Mouse (Mus musculus) lung, embryonic 15.5 days (tissue): ENCODE results near the gene Atp8b4. TPM values are rescaled to one million over a fixed set of nuclear protein-coding genes. Genes with fewer than 3 reads are reported as not detected.
A peak's percentile ranks its signal among the peaks of the same experiment; 100 is the strongest.

ENCODE experiments used
- ATAC-seq: fragments of 200-750 bp; cut with Nextera tagmentation; 2 replicates; pipeline ENCODE4 v1.8.0; 2017; ENCODE audit warnings: moderate number of reproducible peaks, borderline replicate concordance; ENCODE audit not compliant: low FRiP score, low TSS enrichment; ENCODE audit errors: extremely low read depth
- H3K27ac ChIP-seq: fragments of 300-500 bp; sonication (generic); 2 replicates; pipeline ENCODE4 v1.5.1; 2015; ENCODE audit warnings: moderate library complexity, mild to moderate bottlenecking, inconsistent platforms
- H3K27me3 ChIP-seq: fragments of 300-500 bp; sonication (generic); 2 replicates; pipeline ENCODE4 v1.6.1; 2015; ENCODE audit warnings: inconsistent platforms
- H3K36me3 ChIP-seq: fragments of 300-500 bp; sonication (generic); 2 replicates; pipeline ENCODE4 v1.6.1; 2015; ENCODE audit warnings: inconsistent platforms
- H3K4me1 ChIP-seq: fragments of 300-500 bp; sonication (generic); 2 replicates; pipeline ENCODE4 v1.6.1; 2015; ENCODE audit warnings: inconsistent platforms
- H3K4me2 ChIP-seq: fragments of 300-500 bp; sonication (generic); 2 replicates; pipeline ENCODE4 v1.6.1; 2015; ENCODE audit warnings: inconsistent platforms, mild to moderate bottlenecking, moderate library complexity
- H3K4me3 ChIP-seq: fragments of 300-500 bp; sonication (generic); 2 replicates; pipeline ENCODE4 v1.5.1; 2015; ENCODE audit warnings: mild to moderate bottlenecking, inconsistent platforms
- H3K9ac ChIP-seq: fragments of 300-500 bp; sonication (generic); 2 replicates; pipeline ENCODE4 v1.6.1; 2015; ENCODE audit warnings: inconsistent platforms
- H3K9me3 ChIP-seq: fragments of 300-500 bp; sonication (generic); 2 replicates; pipeline ENCODE4 v1.6.1; 2016; ENCODE audit warnings: inconsistent platforms
- WGBS: fragments of 180-500 bp; shearing (Covaris S2); methylation state at CpG from one replicate; pipeline ENCODE4 v1.1.7; 2015; 5-methylcytosine and 5-hydroxymethylcytosine counted together
- polyA plus RNA-seq: library from polyadenylated mRNA; unstranded; fragments of >200 nt; fragmentation: Nextera tagmentation; extraction: Ambion mirVana; gene quantifications from 2 replicates; pipeline ENCODE4 v1.2.1, GENCODE M21; 2015

Gene Atp8b4
- polyA plus RNA-seq, 1 experiment from 2014 or later: 1.2 TPM

DNA sequence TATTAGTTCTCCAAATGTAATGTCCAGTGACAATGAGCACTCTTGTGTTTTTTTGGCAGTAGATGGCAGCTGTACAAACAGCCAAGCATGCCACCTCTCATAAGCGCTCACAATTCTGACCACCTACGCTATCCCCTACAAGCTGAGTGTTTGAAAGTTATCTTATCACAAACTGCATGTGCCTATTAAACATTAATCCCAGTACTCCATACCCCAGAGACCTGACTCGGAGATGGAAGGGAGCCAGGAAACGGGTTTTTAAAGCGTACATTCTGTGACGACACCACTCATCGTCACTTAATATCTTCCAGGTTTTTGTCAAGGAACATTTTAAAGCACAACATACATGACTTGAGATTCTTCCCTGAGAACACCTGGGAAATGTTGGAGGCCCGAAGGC lies 128.8 kb downstream of the Atp8b4 start:
- 37% methylated on average over 8 of the region's 8 CpGs for WGBS
- Histone ChIP-seq H3K27me3 (no peaks in the 10 kb centered on the region), H3K4me1 (no peaks in the 10 kb centered on the region), H3K9me3 (no peaks in the 10 kb centered on the region), H3K4me2 (no peak overlapping the region; the same call in 1 of the 2 replicates), H3K9ac (no peak overlapping the region), H3K4me3 (no peak overlapping the region), H3K36me3 (no peaks in the 10 kb centered on the region), H3K27ac (no peak overlapping the region)
- ATAC-seq: no peak

DNA sequence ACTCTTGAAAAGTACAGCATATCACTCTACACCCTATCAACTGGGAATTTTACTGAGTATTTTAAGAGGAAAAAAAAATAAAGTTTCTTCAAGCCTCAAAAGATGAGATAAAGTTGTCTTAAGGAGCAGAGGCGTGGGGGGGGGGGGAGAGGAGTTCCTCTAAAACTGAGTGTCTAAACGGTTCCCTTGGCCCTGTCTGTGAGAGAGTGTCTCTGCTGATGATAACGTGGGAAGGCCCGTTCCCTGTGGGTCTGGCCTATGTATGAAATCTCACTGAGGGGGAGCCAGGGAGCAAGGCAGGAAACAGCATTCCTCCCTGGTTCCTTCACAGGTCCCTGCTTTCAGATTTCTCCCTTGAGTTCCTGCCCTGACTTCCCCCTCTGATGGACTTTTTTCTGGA lies 130.7 kb downstream of the Atp8b4 start:
- Histone ChIP-seq H3K36me3 (no peaks in the 10 kb centered on the region), H3K9me3 (no peaks in the 10 kb centered on the region), H3K4me2 (no peak overlapping the region), H3K9ac (no peak overlapping the region), H3K4me1 (no peaks in the 10 kb centered on the region), H3K27ac (no peak overlapping the region), H3K27me3 (no peaks in the 10 kb centered on the region), H3K4me3 (no peak overlapping the region)
- 18% methylated on average over 4 of the region's 4 CpGs for WGBS
- ATAC-seq: no peak

DNA sequence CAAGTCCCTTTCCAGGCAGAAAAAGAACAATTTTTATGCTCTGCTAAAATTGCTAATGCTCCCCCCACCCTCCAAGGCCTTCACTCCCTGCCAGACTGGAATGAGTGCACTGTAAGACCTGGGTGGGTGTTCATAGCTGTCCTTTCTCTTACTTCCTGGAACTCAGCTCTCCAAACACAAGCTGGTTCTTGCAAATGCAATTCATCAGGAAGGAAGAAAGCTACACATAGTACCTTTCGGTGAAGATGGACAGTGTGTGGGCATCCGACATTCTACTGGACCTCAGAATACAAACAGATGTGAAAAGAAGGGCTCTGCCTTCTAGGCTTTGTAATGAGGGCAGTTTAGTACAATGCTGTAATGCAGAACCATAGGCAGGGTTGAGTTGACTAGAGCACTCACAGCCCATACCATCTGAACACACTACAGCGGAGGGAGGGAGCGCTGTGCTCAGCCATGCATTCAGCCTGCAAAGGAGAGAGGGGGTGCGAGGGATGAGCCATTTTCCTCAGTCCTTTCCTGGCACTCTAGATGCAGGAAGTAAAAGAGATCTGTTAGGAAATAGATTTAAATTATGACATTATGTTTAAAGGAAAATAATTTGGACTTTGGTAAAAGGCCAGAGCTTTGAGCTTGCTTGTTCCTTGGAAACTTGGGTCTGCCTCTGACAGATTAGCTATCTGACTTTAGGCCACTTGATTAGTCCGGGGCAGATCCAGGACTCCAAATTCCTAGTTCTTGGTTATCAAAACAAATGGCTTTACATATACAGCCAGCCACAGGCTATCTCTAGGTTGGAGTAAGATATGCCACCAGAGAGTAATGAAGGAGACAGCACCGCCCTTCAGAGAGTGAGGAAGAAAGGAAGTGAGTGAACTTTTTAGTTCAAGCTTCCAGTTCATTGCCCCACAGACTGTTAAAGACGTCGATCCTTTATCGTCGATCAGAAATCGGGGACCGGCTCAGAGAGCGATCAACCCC lies 136.4 kb downstream of the Atp8b4 start:
- no peak for ATAC-seq
- no peaks in the 10 kb centered on the region for H3K27me3 ChIP-seq
- peak overlapping the region; percentile 33; the same call in 1 of the 2 replicates for H3K27ac ChIP-seq
- peaks cover 15% of the 10 kb centered on the region for H3K4me1 ChIP-seq
- no peaks in the 10 kb centered on the region for H3K9me3 ChIP-seq
- no peak overlapping the region for H3K4me2 ChIP-seq
- no peak overlapping the region for H3K4me3 ChIP-seq
- WGBS: 70% methylated on average over 14 of the region's 14 CpGs
- H3K36me3 ChIP-seq: no peaks in the 10 kb centered on the region
- no peak overlapping the region for H3K9ac ChIP-seq

DNA sequence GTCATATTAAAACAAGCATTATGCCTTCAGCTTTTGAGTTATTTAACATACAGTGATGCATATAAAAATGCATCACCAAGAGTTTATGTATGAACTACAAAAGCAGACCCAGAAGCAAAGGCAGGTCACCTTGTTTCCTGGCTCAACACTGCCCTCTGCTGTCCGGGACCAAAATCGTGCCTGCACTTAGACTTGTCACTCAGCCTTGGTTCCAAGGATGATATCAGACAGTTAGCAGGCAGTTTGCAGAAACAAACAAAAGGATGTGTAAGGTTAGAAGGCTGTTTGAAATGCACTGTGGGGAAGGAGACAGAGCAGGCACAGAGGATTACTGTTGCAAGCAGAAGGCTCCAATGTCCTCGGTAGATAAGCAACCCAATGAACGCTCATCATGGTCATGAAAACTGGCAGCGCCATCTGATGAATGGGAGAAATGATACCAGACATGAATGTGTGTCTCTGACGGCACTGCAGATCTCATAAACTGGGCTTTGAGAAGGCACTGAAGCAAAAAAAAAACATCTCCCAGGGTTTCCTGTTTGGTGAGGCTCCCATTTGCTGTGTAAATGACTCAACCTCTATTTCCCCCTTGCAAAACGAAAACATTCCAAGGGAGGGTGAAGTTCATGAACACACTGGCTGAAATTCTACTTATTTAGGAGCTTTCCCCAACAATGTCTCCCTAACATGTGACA lies 137.3 kb downstream of the Atp8b4 start:
- no peak overlapping the region for H3K4me2 ChIP-seq
- no peaks in the 10 kb centered on the region for H3K27me3 ChIP-seq
- no peak overlapping the region for H3K4me3 ChIP-seq
- 35% methylated on average over 7 of the region's 7 CpGs for WGBS
- H3K4me1 ChIP-seq: peaks cover 15% of the 10 kb centered on the region
- peak; percentile 57; the same call in 1 of the 2 replicates for ATAC-seq
- peak overlapping the region; percentile 33; the same call in 1 of the 2 replicates for H3K27ac ChIP-seq
- H3K9me3 ChIP-seq: no peaks in the 10 kb centered on the region
- no peaks in the 10 kb centered on the region for H3K36me3 ChIP-seq
- H3K9ac ChIP-seq: no peak overlapping the region

DNA sequence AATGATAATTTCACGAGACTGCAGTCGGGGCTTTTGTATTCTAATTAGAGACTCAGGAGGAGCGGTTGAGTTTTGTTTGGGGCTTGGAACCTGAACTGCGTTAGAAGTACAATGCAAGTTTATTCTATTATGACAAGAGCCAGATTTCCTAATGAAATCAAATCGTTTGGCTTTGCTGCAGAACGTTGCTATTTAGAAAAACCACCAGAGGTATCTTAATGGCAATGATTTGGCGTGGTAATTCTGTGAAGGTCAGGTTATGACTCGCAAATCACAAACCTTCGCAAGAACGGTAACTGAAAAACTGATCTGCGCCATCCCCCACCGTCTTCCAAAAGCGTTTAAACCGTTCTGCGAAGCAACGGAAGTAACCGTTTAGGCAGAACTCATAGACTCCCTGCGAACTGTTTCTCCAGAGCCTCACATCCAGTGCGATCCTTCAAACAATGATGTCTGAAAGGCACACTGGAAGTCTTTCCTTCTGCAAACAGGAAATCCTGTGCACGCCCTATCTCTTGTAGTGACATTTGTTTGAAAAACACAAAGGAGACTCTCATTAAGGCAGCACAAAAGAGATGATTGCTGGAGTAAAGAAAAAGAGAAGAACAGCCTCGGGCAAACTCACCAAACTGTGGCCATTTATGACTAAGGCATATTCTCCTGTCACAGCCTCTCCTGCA lies 139.2 kb downstream of the Atp8b4 start:
- no peak overlapping the region for H3K9ac ChIP-seq
- WGBS: 57% methylated on average over 21 of the region's 21 CpGs
- H3K27ac ChIP-seq: peak overlapping the region; percentile 69
- H3K4me3 ChIP-seq: no peak overlapping the region
- no peaks in the 10 kb centered on the region for H3K27me3 ChIP-seq
- H3K9me3 ChIP-seq: no peaks in the 10 kb centered on the region
- H3K4me2 ChIP-seq: no peak overlapping the region
- H3K4me1 ChIP-seq: peaks cover 15% of the 10 kb centered on the region
- ATAC-seq: no peak
- H3K36me3 ChIP-seq: no peaks in the 10 kb centered on the region

DNA sequence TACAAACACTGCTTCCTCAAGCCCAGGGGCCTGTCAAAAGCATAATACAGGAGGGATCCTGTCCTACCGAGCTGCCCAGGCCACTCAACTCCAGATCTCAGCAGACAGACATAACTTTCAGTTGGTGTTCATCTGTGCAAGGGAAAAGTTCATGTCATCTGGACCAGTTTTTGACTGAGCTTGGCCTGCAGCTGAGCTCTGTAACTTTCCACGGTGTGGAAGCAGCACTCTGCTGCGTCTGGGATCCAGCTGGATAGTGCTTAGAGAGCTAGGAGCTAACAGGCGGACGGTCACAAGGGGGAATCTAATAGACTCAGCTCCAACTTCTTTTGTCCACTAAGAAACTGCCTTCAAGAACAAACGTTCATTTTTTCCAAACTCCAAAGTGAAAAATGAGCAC lies 139.8 kb downstream of the Atp8b4 start:
- peaks cover 15% of the 10 kb centered on the region for H3K4me1 ChIP-seq
- H3K27me3 ChIP-seq: no peaks in the 10 kb centered on the region
- no peaks in the 10 kb centered on the region for H3K9me3 ChIP-seq
- no peak for ATAC-seq
- WGBS: 45% methylated on average over 6 of the region's 6 CpGs
- H3K27ac ChIP-seq: peak overlapping the region; percentile 56
- H3K4me2 ChIP-seq: no peak overlapping the region
- H3K36me3 ChIP-seq: no peaks in the 10 kb centered on the region
- no peak overlapping the region for H3K9ac ChIP-seq
- H3K4me3 ChIP-seq: no peak overlapping the region

DNA sequence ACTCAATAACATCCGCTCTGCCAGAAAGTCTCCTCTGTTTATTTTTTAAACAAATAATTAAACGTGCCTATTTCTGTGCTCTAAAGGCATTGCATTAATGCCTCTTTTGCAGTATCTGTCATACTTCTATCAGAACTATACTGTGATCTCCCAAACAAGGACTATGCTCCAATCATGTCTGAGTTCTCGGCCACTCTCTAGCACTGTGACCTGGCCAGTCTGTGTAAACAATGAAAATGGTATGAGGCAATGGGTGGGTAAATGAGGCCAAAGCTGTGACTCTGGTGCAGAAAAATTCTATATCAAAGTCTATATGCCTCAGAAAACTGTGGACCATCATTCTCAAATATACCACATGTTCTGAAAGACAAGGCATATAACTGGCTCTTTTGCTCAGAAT lies 140.5 kb downstream of the Atp8b4 start:
- Histone ChIP-seq H3K27me3 (no peaks in the 10 kb centered on the region), H3K9ac (no peak overlapping the region), H3K4me2 (no peak overlapping the region), H3K4me3 (no peak overlapping the region), H3K36me3 (no peaks in the 10 kb centered on the region), H3K9me3 (no peaks in the 10 kb centered on the region), H3K4me1 (peaks cover 15% of the 10 kb centered on the region), H3K27ac (no peak overlapping the region)
- ATAC-seq: no peak
- WGBS: 42% methylated on average over 3 of the region's 3 CpGs

DNA sequence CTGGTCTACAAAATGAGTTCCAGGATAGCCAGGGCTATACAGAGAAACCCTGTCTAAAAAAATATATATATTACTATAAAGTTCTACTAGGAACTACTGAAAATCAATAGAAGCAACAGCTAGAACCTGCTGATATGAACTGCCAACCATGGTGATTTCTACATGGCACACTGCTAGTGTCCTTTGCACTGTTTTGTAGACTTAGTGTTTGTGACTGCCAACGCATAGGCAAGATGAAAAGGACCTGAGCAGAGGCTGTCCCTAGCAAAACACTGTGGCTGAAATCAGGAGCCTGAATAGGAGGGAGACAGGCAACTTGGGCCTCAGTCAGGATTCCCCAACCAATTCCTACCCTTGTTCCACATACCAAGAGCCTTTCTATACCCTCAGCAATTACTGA lies 141.2 kb downstream of the Atp8b4 start:
- Histone ChIP-seq H3K9me3 (no peaks in the 10 kb centered on the region), H3K4me3 (no peak overlapping the region), H3K9ac (no peak overlapping the region), H3K27me3 (no peaks in the 10 kb centered on the region), H3K36me3 (no peaks in the 10 kb centered on the region), H3K4me1 (peaks cover 13% of the 10 kb centered on the region), H3K4me2 (no peak overlapping the region), H3K27ac (no peak overlapping the region)
- ATAC-seq: no peak
- 74% methylated on average over 1 of the region's 1 CpGs for WGBS

DNA sequence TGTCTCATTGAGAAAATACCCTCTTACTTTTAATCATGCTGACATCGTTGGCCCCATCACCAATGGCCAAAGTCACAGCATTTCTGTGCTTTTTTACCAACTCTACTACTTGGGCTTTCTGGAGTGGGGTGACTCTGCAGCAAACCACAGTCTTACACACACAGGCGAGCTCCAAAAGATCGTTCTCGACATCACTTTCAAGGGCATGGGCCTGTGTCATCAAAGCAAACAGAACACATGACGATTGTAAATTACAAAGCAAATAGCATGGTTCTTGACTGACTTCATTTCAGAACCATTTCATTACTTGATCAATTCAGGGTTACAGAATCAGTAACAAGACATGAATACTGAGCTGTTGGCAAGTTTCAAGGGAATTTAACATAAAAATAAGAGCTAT lies 141.7 kb downstream of the Atp8b4 start:
- H3K27ac ChIP-seq: no peak overlapping the region
- no peak overlapping the region for H3K4me2 ChIP-seq
- H3K36me3 ChIP-seq: no peaks in the 10 kb centered on the region
- H3K9ac ChIP-seq: no peak overlapping the region
- peaks cover 12% of the 10 kb centered on the region for H3K4me1 ChIP-seq
- no peaks in the 10 kb centered on the region for H3K9me3 ChIP-seq
- no peaks in the 10 kb centered on the region for H3K27me3 ChIP-seq
- WGBS: 86% methylated on average over 5 of the region's 5 CpGs
- H3K4me3 ChIP-seq: no peak overlapping the region
- ATAC-seq: no peak

DNA sequence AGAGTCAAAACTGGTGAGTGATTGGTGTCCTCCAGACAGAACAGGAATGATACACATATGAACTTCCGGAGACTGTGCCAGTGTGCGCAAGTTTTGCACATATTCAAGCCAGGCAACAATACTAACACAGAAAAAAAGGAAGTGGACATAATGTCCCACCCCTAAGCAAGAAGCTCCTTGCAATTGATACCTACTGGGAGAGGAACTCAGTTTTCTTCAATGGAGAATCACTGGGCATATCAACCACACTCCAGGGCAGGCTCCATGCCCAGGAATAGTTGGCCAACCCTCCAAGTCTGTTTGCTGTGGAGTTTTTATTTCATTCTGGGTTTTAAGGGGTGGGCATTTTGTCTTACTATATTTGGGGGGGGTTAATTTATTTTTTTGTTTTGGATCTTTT lies 145.2 kb downstream of the Atp8b4 start:
- no peaks in the 10 kb centered on the region for H3K36me3 ChIP-seq
- no peak overlapping the region for H3K9ac ChIP-seq
- no peak overlapping the region for H3K27ac ChIP-seq
- 96% methylated on average over 2 of the region's 2 CpGs for WGBS
- H3K27me3 ChIP-seq: no peaks in the 10 kb centered on the region
- no peaks in the 10 kb centered on the region for H3K9me3 ChIP-seq
- no peaks in the 10 kb centered on the region; the same call in 1 of the 2 replicates for H3K4me1 ChIP-seq
- no peak overlapping the region for H3K4me2 ChIP-seq
- no peak for ATAC-seq
- no peak overlapping the region for H3K4me3 ChIP-seq

DNA sequence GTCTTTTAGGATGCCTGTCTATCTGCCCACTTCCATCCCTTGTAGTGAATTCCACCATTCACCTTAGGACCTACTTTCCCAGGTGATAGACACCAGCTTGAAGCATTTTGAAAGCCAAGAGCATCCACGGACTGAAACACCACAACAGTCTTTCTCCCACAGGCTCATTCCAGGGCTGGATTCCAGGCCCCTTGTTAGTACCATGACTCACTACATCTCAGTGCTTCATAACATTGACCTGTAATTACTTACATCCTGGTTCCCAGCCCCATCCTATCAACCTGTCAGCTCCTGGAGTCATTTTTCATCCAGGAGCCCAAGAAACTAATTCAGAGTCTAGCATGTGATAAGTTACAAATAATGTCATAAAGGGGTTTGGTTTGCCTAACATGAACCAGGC lies 148.7 kb downstream of the Atp8b4 start:
- Histone ChIP-seq H3K27me3 (no peaks in the 10 kb centered on the region), H3K4me3 (no peak overlapping the region), H3K4me1 (no peaks in the 10 kb centered on the region), H3K4me2 (no peak overlapping the region), H3K9ac (no peak overlapping the region), H3K9me3 (no peaks in the 10 kb centered on the region), H3K27ac (no peak overlapping the region), H3K36me3 (no peaks in the 10 kb centered on the region)
- WGBS: 59% methylated on average over 1 of the region's 1 CpGs
- ATAC-seq: no peak
